Mouse (Mus musculus): ENCODE data around the gene Ppib.

Ppib gene

GRCm38 (mm10) chr9:66078493-66078892 lies 18.5 kb downstream of the Ppib start:
- no peak for DNase-seq

GRCm38 (mm10) chr9:66080804-66081459 lies 20.9 kb downstream of the Ppib start:
- no peak for DNase-seq

DNA sequence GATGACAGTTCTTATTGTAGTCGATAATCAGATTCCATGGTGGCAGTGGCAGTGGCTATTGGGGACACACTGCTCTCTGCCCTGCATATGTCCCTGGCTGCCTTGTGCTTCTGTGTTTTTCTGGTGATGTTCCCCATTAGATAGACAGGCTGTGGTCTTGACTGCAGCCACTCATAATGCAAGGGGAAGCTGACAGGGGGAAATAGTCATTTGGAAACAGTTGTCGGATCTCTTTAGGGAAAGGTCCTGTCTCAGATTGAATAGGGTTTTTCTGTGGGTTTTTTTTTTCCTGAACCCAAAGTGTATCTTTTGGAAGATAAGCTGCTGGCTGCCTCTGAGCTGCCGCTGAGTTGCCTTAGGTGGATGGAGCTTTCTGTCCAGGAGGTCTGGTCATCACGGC lies 22.0 kb downstream of the Ppib start:
- no peak for DNase-seq

DNA sequence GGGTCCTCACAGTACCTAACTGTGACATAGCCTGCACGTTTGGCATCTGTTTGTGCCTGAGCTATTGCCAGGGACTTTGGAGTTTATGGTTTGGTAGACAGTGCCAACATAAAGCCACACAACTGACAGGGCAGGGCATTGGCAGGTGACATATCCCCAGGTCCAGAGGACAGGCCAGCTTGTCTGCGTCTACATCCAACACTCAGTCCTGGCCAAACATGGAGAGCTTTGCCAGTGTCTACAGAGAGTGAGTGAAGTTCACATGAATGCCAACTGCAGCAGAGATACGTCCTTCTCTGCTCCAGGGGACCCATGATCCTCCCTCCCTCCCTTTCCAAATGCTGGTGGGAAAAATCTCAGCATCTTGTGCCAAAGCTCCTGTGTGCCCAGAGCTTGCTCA lies 24.1 kb downstream of the Ppib start:
- no peak for DNase-seq

GRCm38 (mm10) chr9:66087062-66087461 lies 27.0 kb downstream of the Ppib start:
- no peak for DNase-seq

- peak; percentile 57 to 60 for DNase-seq
Observed at GRCm38 (mm10) chr9:66088411-66088810, 28.4 kb downstream of the Ppib start.

DNA sequence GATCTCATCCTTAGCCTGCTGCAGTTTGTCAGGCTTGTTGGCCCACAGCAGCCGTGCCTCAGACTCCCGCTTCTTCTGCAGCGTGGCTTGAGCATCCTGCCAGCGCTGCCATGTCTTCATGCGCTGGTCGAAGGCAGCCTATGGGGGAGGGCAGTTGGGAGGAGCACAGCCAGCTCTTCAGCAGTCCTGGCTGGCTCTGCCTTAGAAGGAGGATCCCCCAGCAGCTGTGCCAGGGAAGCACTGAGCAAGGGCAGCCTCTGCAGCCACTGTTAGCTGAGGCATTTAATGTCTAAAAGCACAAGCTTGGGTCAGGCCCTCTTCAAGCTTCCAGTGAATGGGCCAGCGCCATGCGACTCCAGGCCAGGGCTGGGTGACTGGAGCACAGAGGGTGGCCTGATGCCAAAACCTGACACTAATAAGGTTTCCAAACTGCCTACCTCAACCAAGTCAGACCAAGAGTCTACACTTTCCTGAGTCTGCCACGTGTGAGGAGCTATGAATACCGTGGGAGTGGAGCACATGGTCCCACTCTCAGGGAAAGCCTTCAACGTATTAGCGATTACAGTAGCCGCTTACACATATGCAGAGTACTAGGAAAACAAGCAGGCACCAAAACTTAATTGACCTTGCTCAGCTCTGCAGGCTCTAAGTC lies 30.7 kb downstream of the Ppib start:
- no peak for DNase-seq

GRCm38 (mm10) chr9:66091327-66092231 lies 31.6 kb downstream of the Ppib start:
- no peak for DNase-seq

GRCm38 (mm10) chr9:66092664-66093063 lies 32.6 kb downstream of the Ppib start:
- no peak for DNase-seq

DNA sequence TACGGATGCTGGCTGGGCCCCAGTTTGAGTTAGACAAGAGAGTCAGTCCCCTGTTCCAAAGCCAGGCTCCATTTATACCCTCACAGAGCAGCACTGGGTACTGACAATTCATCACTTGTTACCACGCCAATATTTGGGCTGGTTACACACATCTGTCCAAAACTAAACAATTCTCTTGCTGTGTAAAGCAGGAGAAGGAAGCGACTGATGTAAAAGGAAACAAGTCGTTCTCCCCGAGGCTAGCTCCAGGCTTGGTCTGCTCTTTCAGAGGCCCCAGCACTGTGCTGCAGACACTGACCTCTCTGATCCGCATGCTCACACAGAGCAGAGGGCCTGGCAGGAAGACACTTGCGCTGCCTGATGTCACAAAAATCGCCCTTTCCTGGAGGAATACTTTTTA lies 41.6 kb downstream of the Ppib start:
- no peak for DNase-seq

DNA sequence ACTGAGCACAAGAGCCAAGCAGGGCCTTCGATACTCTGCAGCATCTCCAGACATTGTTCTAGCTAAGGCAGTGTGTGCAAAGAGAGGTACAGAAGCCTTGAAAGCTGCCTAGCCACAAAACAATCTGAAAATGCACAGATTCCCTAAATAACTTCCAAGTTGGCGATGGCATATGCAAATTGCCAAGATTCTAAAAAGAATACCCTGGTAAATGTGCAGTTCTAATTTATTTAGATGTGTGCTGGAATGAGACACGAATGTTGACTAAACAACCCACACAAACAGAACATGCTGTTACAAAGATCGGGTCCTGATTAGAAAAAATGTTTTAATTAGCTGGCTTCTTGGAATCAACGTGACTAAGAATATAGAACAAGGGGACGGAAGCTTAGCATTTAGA lies 42.6 kb downstream of the Ppib start:
- DNase-seq: no peak

DNA sequence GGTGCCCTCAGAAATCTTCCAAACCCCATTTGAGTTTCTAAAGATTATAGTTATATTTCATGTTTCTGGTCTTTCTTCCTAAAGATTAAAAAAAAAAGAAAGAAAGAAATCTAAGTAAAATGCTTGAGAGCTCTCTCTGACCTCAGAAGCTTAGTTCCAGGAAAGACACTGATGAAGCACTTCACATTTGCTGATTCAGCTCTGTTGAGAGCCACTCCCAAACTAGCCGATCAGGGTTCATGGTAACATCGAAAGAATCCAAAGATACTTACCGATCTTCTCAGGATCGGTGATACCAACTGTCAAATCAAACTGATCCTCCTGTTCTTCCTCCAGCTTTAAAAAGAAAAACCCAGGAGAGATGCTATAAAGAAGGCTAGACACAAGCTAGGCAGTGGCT lies 44.6 kb downstream of the Ppib start:
- DNase-seq: no peak

GRCm38 (mm10) chr9:66105168-66105567 lies 45.1 kb downstream of the Ppib start:
- no peak for DNase-seq

GRCm38 (mm10) chr9:66109574-66109973 lies 49.6 kb downstream of the Ppib start:
- no peak for DNase-seq

GRCm38 (mm10) chr9:66110126-66110525 lies 50.1 kb downstream of the Ppib start:
- DNase-seq: no peak

DNA sequence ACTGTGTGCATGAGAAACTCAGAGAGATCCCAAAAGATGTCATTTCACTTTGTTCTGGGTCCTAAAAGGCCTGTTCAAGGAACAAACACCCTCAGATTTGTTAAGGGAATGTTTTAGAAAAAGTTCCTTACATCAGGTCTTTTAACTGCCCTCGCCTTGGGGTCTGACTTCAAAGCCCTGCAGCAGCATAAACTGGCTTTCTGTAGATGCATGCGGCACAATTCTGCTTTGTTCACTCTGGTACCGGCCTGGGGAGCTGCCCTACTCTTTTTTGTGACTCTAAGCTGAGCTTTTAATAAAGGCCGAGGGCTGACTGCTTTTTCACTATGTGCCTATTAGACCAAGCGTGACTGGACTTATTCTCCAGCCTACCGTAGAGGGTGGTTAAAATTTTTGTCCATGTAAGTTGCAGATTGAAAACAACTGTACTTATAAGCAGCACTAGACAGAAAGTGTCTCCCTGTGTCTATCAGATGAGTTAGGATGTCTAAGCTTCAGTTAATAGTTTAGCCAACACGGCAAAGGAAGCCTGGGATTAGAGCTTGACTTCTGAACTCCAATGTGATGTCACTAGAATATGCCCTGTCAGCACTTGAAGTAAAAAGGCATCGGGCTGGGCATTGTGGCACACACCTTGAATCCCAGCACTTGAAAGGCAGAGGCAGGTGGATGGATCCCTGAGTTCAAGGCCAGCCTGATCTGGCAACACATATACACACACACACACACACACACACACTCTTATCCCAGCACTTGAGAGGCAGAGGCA lies 50.8 kb downstream of the Ppib start:
- no peak for DNase-seq

DNA sequence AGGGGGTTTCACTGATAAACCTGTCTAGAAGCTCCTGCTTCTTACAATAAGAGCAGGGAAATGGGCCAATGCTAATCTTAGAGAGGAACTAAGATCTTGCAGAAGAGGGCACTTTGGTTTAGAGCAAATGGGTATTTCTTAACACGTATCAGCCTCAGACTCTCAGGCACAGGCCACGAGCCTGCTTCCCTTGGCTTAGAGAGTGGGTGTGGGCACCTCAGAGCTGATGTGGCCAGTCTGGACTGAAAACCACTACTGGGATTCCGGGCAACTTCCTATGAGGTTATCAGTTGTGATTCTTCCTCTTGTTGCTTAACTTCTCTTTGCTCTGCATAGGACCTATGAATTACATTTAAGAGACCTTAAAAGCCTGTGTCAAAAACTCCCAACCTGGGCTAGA lies 54.3 kb downstream of the Ppib start:
- DNase-seq: no peak
